Mouse (Mus musculus): ENCODE measurements around the gene BC035947. TPM values are rescaled to one million over a fixed set of nuclear protein-coding genes. Genes with fewer than 3 reads are reported as not detected.
"Not testable (repeated sequence)": the region's sequence is repeated elsewhere in the genome, so short reads cannot be mapped to it uniquely, and the experiment has no call there.

Gene BC035947
- polyA plus RNA-seq (2015; fragmentation: Nextera tagmentation; extraction: Ambion mirVana): 0.02 TPM in 1 of 2 replicates, not detected in the other

- Histone ChIP-seq H3K4me2 (peak within 1 kb of the TSS; percentile 18; the same call in 1 of the 2 replicates), H3K9ac (no peak within 1 kb of the TSS), H3K27ac (replicated peaks) (no peak within 1 kb of the TSS), H3K4me3 (replicated peaks) (no peak within 1 kb of the TSS), H3K4me1 (replicated peaks) (no peaks in the 10 kb centered on the region), H3K27me3 (peaks cover 18% of the 10 kb centered on the region), H3K36me3 (replicated peaks) (no peaks in the 10 kb centered on the region), H3K9me3 (replicated peaks) (no peaks in the 10 kb centered on the region)
- no peak for ATAC-seq (ENCODE audit: insufficient read depth)
- WGBS (ENCODE audit: insufficient replicate concordance): 6% methylated on average over 25 of the region's 25 CpGs
These were observed at the start of gene BC035947 for GRCm38 (mm10) chr1:78511621-78512160. Gene BC035947 (minus strand): TSS chr1:78512158.

DNA sequence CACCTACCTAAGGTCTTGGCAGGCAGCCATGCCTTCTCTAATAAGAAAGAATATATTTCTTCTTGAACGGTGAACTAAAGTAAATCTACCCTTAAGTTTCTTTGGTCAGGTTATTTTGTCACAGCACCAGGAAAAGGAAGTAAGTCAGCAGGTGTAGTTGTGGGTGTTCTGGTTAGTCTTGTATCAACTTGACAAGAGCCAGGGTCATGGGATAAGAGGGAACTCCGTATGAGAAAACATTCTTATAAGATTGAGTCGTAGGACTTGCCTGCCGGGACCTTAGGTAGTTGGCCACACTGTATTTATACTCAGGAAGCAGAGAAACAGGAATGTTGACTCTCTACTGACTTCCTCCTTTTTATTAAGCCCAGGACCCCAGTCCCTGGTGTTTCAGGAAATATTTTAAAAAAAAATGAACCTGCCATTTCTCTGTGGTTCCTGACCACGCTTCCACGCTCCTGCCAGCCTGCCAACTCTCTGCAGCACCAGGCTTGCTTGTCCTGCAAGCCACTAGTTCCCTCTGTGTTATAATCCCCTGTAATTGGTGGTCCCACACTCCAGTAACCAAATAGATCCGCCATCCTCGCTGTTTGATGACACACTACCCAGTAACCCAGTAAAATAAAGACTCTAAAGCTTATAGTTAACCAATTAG is 42.2 kb upstream of the BC035947 start:
- H3K4me1 ChIP-seq (replicated peaks): no peaks in the 10 kb centered on the region
- no peak overlapping the region for H3K4me3 ChIP-seq (replicated peaks)
- H3K4me2 ChIP-seq: no peak overlapping the region
- ATAC-seq (ENCODE audit: insufficient read depth): no peak
- no peak overlapping the region for H3K27ac ChIP-seq (replicated peaks)
- H3K9ac ChIP-seq: no peak overlapping the region
- H3K36me3 ChIP-seq (replicated peaks): no peaks in the 10 kb centered on the region
- no peaks in the 10 kb centered on the region for H3K9me3 ChIP-seq (replicated peaks)
- H3K27me3 ChIP-seq: no peaks in the 10 kb centered on the region
- WGBS (ENCODE audit: insufficient replicate concordance): 32% methylated on average over 8 of the region's 8 CpGs

- Histone ChIP-seq H3K4me2 (no peak overlapping the region), H3K27me3 (no peaks in the 10 kb centered on the region), H3K4me1 (replicated peaks) (no peaks in the 10 kb centered on the region), H3K9ac (no peak overlapping the region), H3K4me3 (replicated peaks) (no peak overlapping the region), H3K9me3 (replicated peaks) (no peaks in the 10 kb centered on the region), H3K36me3 (replicated peaks) (no peaks in the 10 kb centered on the region), H3K27ac (replicated peaks) (no peak overlapping the region)
- 50% methylated on average over 6 of the region's 6 CpGs for WGBS (ENCODE audit: insufficient replicate concordance)
- ATAC-seq (ENCODE audit: insufficient read depth): no peak
These were observed 37.0 kb upstream of the BC035947 start for GRCm38 (mm10) chr1:78548961-78549360.

DNA sequence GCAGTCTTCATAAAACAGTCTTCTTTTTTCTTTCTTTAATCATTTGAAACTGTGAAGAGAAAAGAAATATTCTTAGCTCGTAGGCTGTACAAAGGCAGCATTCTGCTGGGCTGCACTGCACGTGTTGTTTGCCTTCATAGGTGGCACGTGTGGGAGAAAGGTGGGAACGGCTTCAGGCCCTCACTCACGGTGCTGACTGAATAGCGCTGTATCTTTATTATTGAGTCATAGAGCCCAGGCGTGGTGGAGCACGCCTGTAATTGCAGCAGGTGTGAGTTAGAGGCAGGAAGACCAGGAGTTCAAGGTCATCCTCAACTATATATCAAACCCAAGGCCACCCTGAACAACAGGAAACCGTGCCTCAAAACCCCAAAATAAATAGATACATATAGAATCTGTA is 34.3 kb upstream of the BC035947 start:
- H3K4me2 ChIP-seq: no peak overlapping the region
- H3K27ac ChIP-seq (replicated peaks): no peak overlapping the region
- 70% methylated on average over 9 of the region's 9 CpGs for WGBS (ENCODE audit: insufficient replicate concordance)
- H3K9me3 ChIP-seq (replicated peaks): no peaks in the 10 kb centered on the region
- no peaks in the 10 kb centered on the region for H3K4me1 ChIP-seq (replicated peaks)
- no peak for ATAC-seq (ENCODE audit: insufficient read depth)
- no peaks in the 10 kb centered on the region for H3K36me3 ChIP-seq (replicated peaks)
- H3K27me3 ChIP-seq: no peaks in the 10 kb centered on the region
- no peak overlapping the region for H3K4me3 ChIP-seq (replicated peaks)
- no peak overlapping the region for H3K9ac ChIP-seq

DNA sequence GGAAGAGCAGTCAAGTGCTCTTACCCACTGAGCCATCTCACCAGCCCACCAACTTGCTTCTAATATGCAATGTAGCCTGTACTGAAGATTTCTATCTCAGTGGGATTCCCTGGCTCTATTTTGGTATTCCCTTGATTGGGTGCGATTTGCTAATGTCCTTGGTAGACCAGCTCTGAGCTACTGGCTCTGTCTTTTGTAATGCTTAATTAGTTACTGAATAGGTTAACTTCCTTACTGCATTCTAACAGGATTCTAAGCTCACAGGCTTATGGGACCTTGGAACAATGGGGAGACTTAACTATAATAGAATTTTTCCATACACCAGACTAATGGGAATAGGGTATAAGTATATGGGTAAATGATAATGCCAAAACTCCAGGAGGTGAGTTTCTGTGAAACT is 31.7 kb upstream of the BC035947 start:
- H3K9ac ChIP-seq; ATAC-seq (ENCODE audit: insufficient read depth); H3K4me3 ChIP-seq (replicated peaks); H3K27me3 ChIP-seq; H3K4me2 ChIP-seq; H3K4me1 ChIP-seq (replicated peaks); H3K9me3 ChIP-seq (replicated peaks); H3K27ac ChIP-seq (replicated peaks); H3K36me3 ChIP-seq (replicated peaks): not testable (repeated sequence)
- WGBS (ENCODE audit: insufficient replicate concordance): 72% methylated on average over 1 of the region's 1 CpGs

DNA sequence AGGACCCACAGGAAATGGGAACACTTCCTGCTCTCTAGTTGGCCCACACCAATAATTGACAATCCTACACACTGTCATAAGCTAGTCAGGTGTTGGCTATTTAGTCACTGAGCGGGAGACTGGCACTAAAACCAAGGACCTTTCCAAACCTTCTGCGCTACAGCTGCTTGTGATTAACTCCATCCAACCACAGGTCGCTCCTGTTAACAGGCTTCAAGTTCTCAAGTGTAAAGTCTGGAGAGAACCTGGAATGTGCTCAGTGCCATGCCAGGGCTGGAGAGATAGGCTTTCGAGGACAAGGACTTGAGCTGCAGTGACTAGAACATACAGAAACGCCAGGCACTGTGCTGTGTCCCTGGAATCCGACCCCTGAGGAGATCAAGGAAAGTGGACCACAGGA is 27.2 kb upstream of the BC035947 start:
- no peak overlapping the region for H3K9ac ChIP-seq
- 48% methylated on average over 6 of the region's 6 CpGs for WGBS (ENCODE audit: insufficient replicate concordance)
- no peaks in the 10 kb centered on the region for H3K9me3 ChIP-seq (replicated peaks)
- H3K4me3 ChIP-seq (replicated peaks): no peak overlapping the region
- no peak for ATAC-seq (ENCODE audit: insufficient read depth)
- no peak overlapping the region for H3K4me2 ChIP-seq
- H3K27ac ChIP-seq (replicated peaks): no peak overlapping the region
- no peaks in the 10 kb centered on the region for H3K36me3 ChIP-seq (replicated peaks)
- H3K4me1 ChIP-seq (replicated peaks): peaks cover 14% of the 10 kb centered on the region
- no peaks in the 10 kb centered on the region; the same call in 1 of the 2 replicates for H3K27me3 ChIP-seq

DNA sequence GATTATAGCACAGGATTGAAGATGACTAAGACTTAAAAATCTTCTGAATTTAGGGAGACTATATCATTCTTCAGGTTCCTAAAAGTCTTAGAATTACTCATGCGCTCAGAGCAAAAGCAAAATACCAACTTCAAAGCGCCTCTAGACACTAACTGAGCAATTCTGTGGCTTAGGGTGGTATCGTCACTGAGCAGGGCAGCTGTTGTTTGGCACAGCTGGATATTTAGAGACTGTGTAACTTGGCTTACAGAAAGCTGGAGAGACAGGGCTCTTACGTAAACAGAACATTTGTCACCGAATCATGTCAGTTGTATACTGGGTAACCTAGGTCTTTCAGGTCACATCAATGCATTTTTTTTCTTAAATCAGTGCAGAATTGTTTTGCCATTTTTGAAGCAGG is 26.4 kb upstream of the BC035947 start:
- WGBS (ENCODE audit: insufficient replicate concordance): 57% methylated on average over 5 of the region's 5 CpGs
- Histone ChIP-seq H3K36me3 (replicated peaks) (no peaks in the 10 kb centered on the region), H3K4me2 (no peak overlapping the region), H3K4me1 (replicated peaks) (peaks cover 14% of the 10 kb centered on the region), H3K27me3 (no peaks in the 10 kb centered on the region; the same call in 1 of the 2 replicates), H3K27ac (replicated peaks) (no peak overlapping the region), H3K9me3 (replicated peaks) (no peaks in the 10 kb centered on the region), H3K4me3 (replicated peaks) (no peak overlapping the region), H3K9ac (no peak overlapping the region)
- ATAC-seq (ENCODE audit: insufficient read depth): no peak

GRCm38 (mm10) chr1:78537494-78538010 is 25.6 kb upstream of the BC035947 start:
- ATAC-seq (ENCODE audit: insufficient read depth): peak; percentile 70
- Histone ChIP-seq H3K27ac (replicated peaks) (no peak overlapping the region), H3K9me3 (replicated peaks) (no peaks in the 10 kb centered on the region), H3K27me3 (no peaks in the 10 kb centered on the region; the same call in 1 of the 2 replicates), H3K9ac (no peak overlapping the region), H3K4me3 (replicated peaks) (peak overlapping the region; percentile 30), H3K36me3 (replicated peaks) (no peaks in the 10 kb centered on the region), H3K4me1 (replicated peaks) (peaks cover 14% of the 10 kb centered on the region), H3K4me2 (peak overlapping the region; percentile 62)
- 17% methylated on average over 16 of the region's 16 CpGs for WGBS (ENCODE audit: insufficient replicate concordance)

GRCm38 (mm10) chr1:78536310-78537164 is 24.6 kb upstream of the BC035947 start:
- Histone ChIP-seq H3K4me2 (peak overlapping the region; percentile 62), H3K4me3 (replicated peaks) (peak overlapping the region; percentile 30; the same call in 1 of the 2 replicates), H3K27me3 (no peaks in the 10 kb centered on the region; the same call in 1 of the 2 replicates), H3K27ac (replicated peaks) (no peak overlapping the region), H3K9ac (no peak overlapping the region), H3K36me3 (replicated peaks) (no peaks in the 10 kb centered on the region), H3K9me3 (replicated peaks) (no peaks in the 10 kb centered on the region), H3K4me1 (replicated peaks) (peaks cover 14% of the 10 kb centered on the region)
- ATAC-seq (ENCODE audit: insufficient read depth): no peak
- WGBS (ENCODE audit: insufficient replicate concordance): 33% methylated on average over 19 of the region's 19 CpGs

DNA sequence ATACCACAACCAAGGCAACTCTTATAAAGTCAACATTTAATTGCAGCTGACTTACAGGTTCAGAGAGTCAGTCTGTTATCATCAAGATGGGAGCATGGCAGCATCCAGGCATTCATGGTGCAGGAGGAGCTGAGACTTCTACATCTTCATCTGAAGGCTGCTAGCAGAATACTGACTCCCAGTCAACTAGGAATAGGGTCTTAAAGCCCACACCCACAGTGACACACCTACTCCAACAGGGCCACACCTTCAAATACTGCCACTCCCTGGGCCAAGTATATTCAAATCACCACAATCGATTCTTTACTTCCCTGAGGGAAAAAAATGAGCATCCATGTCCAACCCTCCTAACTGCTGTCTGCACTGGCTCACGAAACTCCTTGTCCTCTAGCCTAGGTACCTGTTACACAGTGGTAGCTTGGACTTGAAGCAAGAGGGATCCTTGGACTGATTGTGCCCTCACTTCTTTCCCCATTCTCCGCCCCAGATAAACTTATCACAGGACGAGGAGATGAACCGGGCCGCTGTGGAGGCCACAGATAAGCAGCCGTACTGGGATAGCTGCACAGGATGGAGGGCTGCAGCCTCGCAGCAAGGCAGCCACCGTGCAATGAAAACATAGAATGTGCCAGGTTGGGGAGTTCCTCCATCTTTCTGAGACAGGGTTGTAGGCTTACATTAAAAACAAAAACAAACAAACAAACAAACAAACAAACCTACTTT is 22.6 kb upstream of the BC035947 start:
- peak; percentile 78 for ATAC-seq (ENCODE audit: insufficient read depth)
- Histone ChIP-seq H3K4me1 (replicated peaks) (peaks cover 14% of the 10 kb centered on the region), H3K27me3 (no peaks in the 10 kb centered on the region; the same call in 1 of the 2 replicates), H3K9ac (no peak overlapping the region), H3K4me3 (replicated peaks) (no peak overlapping the region), H3K4me2 (no peak overlapping the region), H3K9me3 (replicated peaks) (no peaks in the 10 kb centered on the region), H3K36me3 (replicated peaks) (no peaks in the 10 kb centered on the region), H3K27ac (replicated peaks) (no peak overlapping the region)
- 28% methylated on average over 9 of the region's 9 CpGs for WGBS (ENCODE audit: insufficient replicate concordance)

Data from liver, embryonic 15.5 days (tissue).